8 mouse cellular contexts compared by ENCODE assay signal in the genomic region with DNA sequence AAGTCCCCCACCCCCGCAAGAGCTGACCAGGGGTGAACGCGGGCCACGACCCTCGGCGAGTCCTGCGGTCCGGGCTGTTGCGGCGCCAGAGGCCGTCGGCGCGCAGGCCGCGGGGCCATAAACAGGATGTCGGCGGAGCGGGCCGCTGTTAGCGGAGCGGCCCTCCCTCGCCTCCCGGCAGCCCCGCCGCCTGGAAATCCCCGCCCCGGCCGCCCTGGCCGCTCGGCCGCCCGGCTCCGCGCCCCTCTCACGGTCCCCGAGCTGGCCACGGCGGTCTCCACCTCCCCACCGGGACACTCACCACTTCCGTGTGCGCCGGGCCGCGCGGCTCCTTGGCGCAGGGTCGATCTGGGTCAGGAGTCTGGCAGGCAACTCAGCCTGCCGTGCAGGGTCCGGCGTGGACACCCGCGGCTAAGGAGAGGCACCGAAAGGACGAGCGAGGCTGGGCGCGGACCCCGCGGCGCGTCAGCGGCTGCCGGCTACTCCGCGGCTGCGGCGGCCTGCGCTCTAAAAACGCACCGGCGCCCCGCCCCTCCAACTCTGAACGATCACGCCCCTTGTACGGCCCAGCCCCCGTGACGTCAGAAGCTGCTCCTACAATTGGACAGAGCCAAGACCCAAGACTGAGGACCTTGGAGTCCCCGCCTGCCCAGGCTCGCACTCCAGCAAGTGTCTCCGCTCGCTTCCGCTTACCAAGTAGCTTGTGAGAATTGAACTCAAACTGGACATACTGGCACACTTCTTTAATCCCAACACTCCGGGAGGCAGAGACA. TPM values are rescaled to one million over a fixed set of nuclear protein-coding genes. Genes with fewer than 3 reads are reported as not detected.
DNase-seq lines count a peak whose midpoint lies in the region; ATAC-seq lines count a peak whose summit lies in the region.

A gene (minus strand): TSS at position 542 of the 773 bp plus-strand sequence.

- under 1% methylated on average over 79 of the region's 84 CpGs for WGBS in heart, embryonic 13.5 days
- WGBS in liver, embryonic 12.5 days (ENCODE audit: insufficient replicate concordance) = under 1% methylated on average over 84 of the region's 84 CpGs
- under 1% methylated on average over 76 of the region's 84 CpGs for WGBS in stomach, embryonic 15.5 days

- peak within 1 kb of the TSS; percentile 85 for H3K4me2 ChIP-seq in heart, embryonic 13.5 days
- peak within 1 kb of the TSS; percentile 83 for H3K4me2 ChIP-seq in liver, embryonic 12.5 days
- H3K4me2 ChIP-seq in stomach, embryonic 15.5 days = peak within 1 kb of the TSS; percentile 64

- peak within 1 kb of the TSS; percentile 84 for H3K4me3 ChIP-seq in brown adipose tissue, adult 24 weeks (ENCODE audit: insufficient read depth, low read depth, low read length)
- peak within 1 kb of the TSS; percentile 97 for H3K4me3 ChIP-seq in heart, embryonic 13.5 days
- peak within 1 kb of the TSS; percentile 99 for H3K4me3 ChIP-seq in liver, embryonic 12.5 days
- peak within 1 kb of the TSS; percentile 95 for H3K4me3 ChIP-seq in stomach, embryonic 15.5 days (replicated peaks)

- DNase-seq in CD4-positive, CD25-positive, alpha-beta regulatory T cell, adult 2 months (ENCODE audit: low read depth, low spot score) = peak; percentile 98
- DNase-seq in fat pad, adult 2 months (ENCODE audit: extremely low read depth, low read depth, low spot score) = peak; percentile 66
- DNase-seq in kidney, postnatal 10 days = peak; percentile 99
- DNase-seq in natural killer cell, adult 2 months (ENCODE audit: low spot score in 2 of 2) = peak; percentile 99

- H3K9me3 ChIP-seq in heart, embryonic 13.5 days = no peaks in the 10 kb centered on the region
- no peaks in the 10 kb centered on the region for H3K9me3 ChIP-seq in liver, embryonic 12.5 days (replicated peaks)
- H3K9me3 ChIP-seq in stomach, embryonic 15.5 days = no peaks in the 10 kb centered on the region

- H3K36me3 ChIP-seq in heart, embryonic 13.5 days = no peaks in the 10 kb centered on the region
- no peaks in the 10 kb centered on the region for H3K36me3 ChIP-seq in liver, embryonic 12.5 days
- H3K36me3 ChIP-seq in stomach, embryonic 15.5 days = no peaks in the 10 kb centered on the region

- H3K27me3 ChIP-seq in heart, embryonic 13.5 days (replicated peaks) = no peaks in the 10 kb centered on the region
- H3K27me3 ChIP-seq in liver, embryonic 12.5 days (replicated peaks) = no peaks in the 10 kb centered on the region
- no peaks in the 10 kb centered on the region for H3K27me3 ChIP-seq in stomach, embryonic 15.5 days (replicated peaks)

- peaks cover 14% of the 10 kb centered on the region for H3K4me1 ChIP-seq in brown adipose tissue, adult 24 weeks (ENCODE audit: control insufficient read depth, insufficient read depth, insufficient read length, low read length)
- peaks cover 26% of the 10 kb centered on the region for H3K4me1 ChIP-seq in heart, embryonic 13.5 days
- peaks cover 49% of the 10 kb centered on the region for H3K4me1 ChIP-seq in liver, embryonic 12.5 days
- peaks cover 5% of the 10 kb centered on the region; the same call in 1 of the 2 replicates for H3K4me1 ChIP-seq in stomach, embryonic 15.5 days

- ATAC-seq in heart, embryonic 13.5 days (ENCODE audit: extremely low read depth, insufficient number of reproducible peaks, low FRiP score, low TSS enrichment) = peak; percentile 94
- peak; percentile 99 for ATAC-seq in liver, embryonic 12.5 days
- peak; percentile 99 for ATAC-seq in stomach, embryonic 15.5 days (ENCODE audit: insufficient read depth, low FRiP score, low read depth)

- H3K9ac ChIP-seq in heart, embryonic 13.5 days = peak within 1 kb of the TSS; percentile 98
- H3K9ac ChIP-seq in liver, embryonic 12.5 days = peak within 1 kb of the TSS; percentile 98
- H3K9ac ChIP-seq in stomach, embryonic 15.5 days = peak within 1 kb of the TSS; percentile 93

- peak within 1 kb of the TSS; percentile 88 for H3K27ac ChIP-seq in brown adipose tissue, adult 24 weeks (replicated peaks; ENCODE audit: low read depth, low read length)
- peak within 1 kb of the TSS; percentile 94 for H3K27ac ChIP-seq in heart, embryonic 13.5 days (replicated peaks)
- H3K27ac ChIP-seq in liver, embryonic 12.5 days = peak within 1 kb of the TSS; percentile 92
- peak within 1 kb of the TSS; percentile 93 for H3K27ac ChIP-seq in stomach, embryonic 15.5 days

RNA-seq across cellular contexts. Expression of the gene that starts here (rescaled TPM):
- polyA plus RNA-seq in brown adipose tissue, adult 24 weeks (2012; ENCODE audit: insufficient read depth, insufficient read length, missing spikeins) = 45.5 and 51.7 TPM in 2 replicates
- polyA plus RNA-seq in heart, embryonic 13.5 days (2015; fragmentation: Nextera tagmentation; extraction: Ambion mirVana) = 51.5 and 53.6 TPM in 2 replicates
- 59.7 and 61.2 TPM in 2 replicates for polyA plus RNA-seq in liver, embryonic 12.5 days (2016; fragmentation: Nextera tagmentation; extraction: Ambion mirVana)
- polyA plus RNA-seq in stomach, embryonic 15.5 days (2015; fragmentation: Nextera tagmentation; extraction: Ambion mirVana) = 84.5 and 91.5 TPM in 2 replicates

Comparison
In these comparisons a context has a peak if more than half of its experiments do, and no peak if none do; other contexts are left out.
1. Peak in every context shown above with its lines: DNase-seq, ATAC-seq, H3K4me3 ChIP-seq and H3K27ac ChIP-seq.